Mouse (Mus musculus) limb, embryonic 14.5 days (tissue): ENCODE measurements at regions not wholly inside any gene's neighbourhood (a gene's known extent, or its start where the extent isn't known, plus 50 kb on each side); places are given as distances from the start of the nearest gene placed in this dataset.

Experiments
- ATAC-seq: fragments of 200-750 bp; cut with Nextera tagmentation; 2 replicates; pipeline ENCODE4 v1.8.0; 2017; ENCODE audit warnings: low read depth, moderate number of reproducible peaks, moderate TSS enrichment; ENCODE audit not compliant: low FRiP score
- DNase-seq: peaks from one replicate; pipeline ENCODE4 v3.0.0-alpha.2; 2015; ENCODE audit warnings: low spot score
- H3K27ac ChIP-seq: fragments of 300-500 bp; sonication (generic); replicated peaks from 2 replicates; pipeline ENCODE4 v1.5.1; 2014; ENCODE audit warnings: low read depth, mild to moderate bottlenecking, low read length, moderate library complexity, mixed read lengths
- H3K27me3 ChIP-seq: fragments of 300-500 bp; sonication (generic); 2 replicates; pipeline ENCODE4 v1.6.1; 2014; ENCODE audit warnings: low read length, mixed read lengths; ENCODE audit not compliant: control insufficient read depth, insufficient read depth
- H3K36me3 ChIP-seq: fragments of 300-500 bp; sonication (generic); 2 replicates; pipeline ENCODE4 v1.6.1; 2014; ENCODE audit warnings: mild to moderate bottlenecking, low read length, moderate library complexity, mixed read lengths; ENCODE audit not compliant: control insufficient read depth, insufficient read depth
- H3K4me1 ChIP-seq: fragments of 300-500 bp; sonication (generic); 2 replicates; pipeline ENCODE4 v1.6.1; 2014; ENCODE audit warnings: antibody characterized with exemption, low read length, mixed read lengths; ENCODE audit not compliant: control insufficient read depth, insufficient read depth
- H3K4me2 ChIP-seq: fragments of 300-500 bp; sonication (generic); replicated peaks from 2 replicates; pipeline ENCODE4 v1.6.1; 2014; ENCODE audit warnings: low read depth, mild to moderate bottlenecking, low read length, moderate library complexity; ENCODE audit not compliant: severe bottlenecking
- H3K4me3 ChIP-seq: fragments of 300-500 bp; sonication (generic); replicated peaks from 2 replicates; pipeline ENCODE4 v1.5.1; 2014; ENCODE audit warnings: low read length
- H3K9ac ChIP-seq: fragments of 300-500 bp; sonication (generic); 2 replicates; pipeline ENCODE4 v1.6.1; 2014; ENCODE audit warnings: mild to moderate bottlenecking, low read depth, low read length, moderate library complexity; ENCODE audit not compliant: severe bottlenecking
- H3K9me3 ChIP-seq: fragments of 300-500 bp; sonication (generic); 2 replicates; pipeline ENCODE4 v1.6.1; 2016; ENCODE audit warnings: low read length; ENCODE audit not compliant: control insufficient read depth
- POLR2A ChIP-seq: fragments of 200-500 bp; IDR thresholded peaks from 2 replicates; pipeline ENCODE4 v1.8.0; 2012; ENCODE audit warnings: inconsistent platforms, mild to moderate bottlenecking, moderate library complexity, borderline replicate concordance; ENCODE audit not compliant: insufficient read depth, insufficient read length; ENCODE audit errors: extremely low read depth
- WGBS: fragments of 180-500 bp; shearing (Covaris S2); extraction: QIAGEN DNeasy Blood & Tissue Kit; methylation state at CpG from one replicate; pipeline ENCODE4 v1.1.7; 2014; 5-methylcytosine and 5-hydroxymethylcytosine counted together

DNA sequence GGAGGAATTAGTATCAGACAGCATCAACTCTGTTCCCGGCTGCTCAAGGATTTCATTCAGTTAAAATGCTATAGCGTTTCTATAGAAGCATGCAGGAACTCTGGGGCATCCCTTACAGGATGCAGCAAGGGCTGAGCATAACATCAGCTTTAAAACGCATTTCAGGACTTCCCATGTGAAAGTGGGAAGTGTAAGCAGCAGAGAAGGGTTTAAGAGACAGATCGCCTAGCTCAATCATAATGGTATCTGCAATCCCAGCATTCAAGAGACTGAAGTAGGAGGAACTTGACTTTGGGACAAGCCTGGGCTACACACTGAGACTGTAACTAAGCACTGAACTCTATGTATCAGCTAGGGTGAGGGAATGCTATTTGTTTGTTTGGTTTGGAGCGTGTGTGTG lies 96.2 kb upstream of the Arhgap32 start:
- H3K27me3 ChIP-seq = no peaks in the 10 kb centered on the region
- no peaks in the 10 kb centered on the region for H3K36me3 ChIP-seq
- WGBS = 83% methylated on average over 5 of the region's 5 CpGs
- no peak overlapping the region for H3K4me3 ChIP-seq
- no peaks in the 10 kb centered on the region for H3K9me3 ChIP-seq
- peaks cover 16% of the 10 kb centered on the region for H3K4me1 ChIP-seq
- DNase-seq = no peak
- H3K9ac ChIP-seq = no peak overlapping the region
- TF ChIP-seq POLR2A = no peak
- H3K4me2 ChIP-seq = no peak overlapping the region
- ATAC-seq = no peak
- no peak overlapping the region for H3K27ac ChIP-seq

DNA sequence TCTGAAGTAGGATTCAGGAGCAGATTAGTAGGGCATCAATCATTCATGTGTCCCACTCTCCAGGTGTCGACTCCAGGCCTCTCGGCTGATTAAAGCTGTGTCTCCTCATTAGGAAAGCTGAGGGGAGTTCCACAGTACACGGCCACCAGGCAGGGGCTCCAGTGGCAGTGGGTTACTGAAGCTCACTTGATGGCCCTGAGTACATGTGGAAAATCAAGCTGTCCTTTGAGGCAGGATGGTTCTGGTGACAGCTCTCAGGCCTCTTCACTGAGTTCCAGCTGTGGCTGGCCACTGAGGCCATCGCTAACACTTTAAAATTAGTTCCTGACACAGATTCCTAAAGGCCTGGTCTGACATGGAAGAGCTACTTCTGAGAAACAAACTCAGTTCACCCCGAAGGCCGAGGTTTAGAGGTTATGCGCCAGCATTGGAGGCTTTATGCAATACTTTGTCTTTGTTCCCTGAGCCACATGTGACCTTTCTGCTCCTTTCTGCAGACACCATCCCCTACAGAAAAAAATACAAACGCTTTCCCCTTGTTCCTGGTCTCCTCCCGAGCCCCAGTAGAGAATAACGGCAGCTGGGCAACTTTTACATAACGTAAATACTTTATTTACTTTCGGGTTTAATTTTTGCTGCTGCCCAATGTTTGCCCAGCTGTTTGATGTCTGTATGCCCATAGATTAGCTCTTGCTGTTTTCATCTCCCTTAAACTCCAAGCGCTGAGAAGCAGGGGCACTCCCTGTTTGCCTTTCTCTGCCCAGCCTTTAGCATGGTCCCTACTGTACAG lies 94.8 kb upstream of the Arhgap32 start:
- no peak overlapping the region for H3K27ac ChIP-seq
- H3K4me2 ChIP-seq = no peak overlapping the region
- no peak overlapping the region for H3K4me3 ChIP-seq
- peaks cover 16% of the 10 kb centered on the region for H3K4me1 ChIP-seq
- no peak for TF ChIP-seq POLR2A
- no peaks in the 10 kb centered on the region for H3K36me3 ChIP-seq
- ATAC-seq (no peak), DNase-seq (no peak)
- WGBS = 20% methylated on average over 13 of the region's 13 CpGs
- H3K27me3 ChIP-seq = no peaks in the 10 kb centered on the region
- H3K9me3 ChIP-seq = no peaks in the 10 kb centered on the region
- H3K9ac ChIP-seq = no peak overlapping the region

DNA sequence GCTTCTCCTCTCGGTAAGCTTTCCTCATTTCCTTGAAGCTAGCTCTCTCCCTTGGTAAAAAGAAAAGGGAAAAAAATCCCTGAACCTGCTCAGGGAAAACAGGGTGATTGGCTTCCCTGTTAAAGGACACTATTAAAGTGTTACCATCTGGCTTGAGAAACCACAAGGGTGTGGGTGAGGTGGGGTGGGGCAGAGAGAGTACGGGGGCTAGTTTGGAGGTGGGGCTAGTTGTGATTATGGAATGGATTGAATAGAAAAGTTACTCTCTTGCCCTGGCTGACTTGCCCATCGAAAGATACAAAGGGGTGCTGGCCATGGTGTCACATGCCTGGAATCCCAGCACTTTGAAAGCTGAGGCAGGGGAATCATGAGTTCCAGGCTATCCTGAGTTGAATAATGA lies 94.2 kb upstream of the Arhgap32 start:
- H3K27ac ChIP-seq = no peak overlapping the region
- H3K4me2 ChIP-seq = no peak overlapping the region
- H3K36me3 ChIP-seq = no peaks in the 10 kb centered on the region
- no peak overlapping the region for H3K9ac ChIP-seq
- ATAC-seq (no peak), DNase-seq (no peak)
- TF ChIP-seq POLR2A = no peak
- H3K4me3 ChIP-seq = no peak overlapping the region
- H3K27me3 ChIP-seq = no peaks in the 10 kb centered on the region
- no peaks in the 10 kb centered on the region for H3K9me3 ChIP-seq
- peaks cover 16% of the 10 kb centered on the region for H3K4me1 ChIP-seq
- 19% methylated on average over 3 of the region's 3 CpGs for WGBS

DNA sequence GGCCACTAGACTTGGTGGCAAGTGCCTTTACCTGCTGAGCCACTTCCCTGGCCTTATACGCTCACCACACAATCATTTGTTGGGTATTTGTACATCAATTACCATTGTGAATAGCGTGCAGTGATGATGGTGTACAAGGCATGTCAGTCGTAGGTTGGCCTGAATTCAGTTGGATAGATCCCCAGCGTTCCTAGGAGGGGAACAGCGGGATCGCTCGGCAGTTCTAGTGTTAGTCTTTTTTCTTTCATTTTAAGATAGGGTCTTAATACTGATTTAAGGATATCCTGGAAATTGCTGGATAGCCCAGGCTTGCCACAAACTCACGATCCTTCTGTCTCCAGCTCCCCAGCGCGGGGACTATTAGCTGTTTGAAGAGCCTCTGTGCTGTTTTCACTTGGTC lies 92.9 kb upstream of the Arhgap32 start:
- no peak for ATAC-seq
- WGBS = 95% methylated on average over 10 of the region's 10 CpGs

DNA sequence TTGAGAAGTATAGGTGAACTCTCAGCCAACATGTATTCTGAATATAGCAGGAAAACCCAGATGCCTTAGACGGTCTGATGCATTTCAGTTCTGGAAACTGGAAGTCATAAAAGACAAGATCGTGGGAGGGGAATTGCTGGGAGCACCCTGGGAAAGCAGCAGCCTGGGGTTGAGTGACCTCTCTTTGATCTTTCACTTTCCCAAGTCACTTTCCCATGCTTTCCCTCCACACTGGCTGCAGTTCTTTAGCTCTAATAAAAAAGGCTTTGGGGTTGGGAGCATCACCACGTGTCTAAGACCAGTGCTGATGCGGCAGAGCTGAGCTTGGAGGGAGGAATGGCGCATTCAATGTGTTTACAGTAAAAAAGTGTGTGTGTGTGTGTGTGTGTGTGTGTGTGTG lies 91.2 kb upstream of the Arhgap32 start:
- no peaks in the 10 kb centered on the region for H3K9me3 ChIP-seq
- no peak overlapping the region for H3K4me2 ChIP-seq

More for the DNA sequence above, 92.9 kb upstream of the Arhgap32 start:
- no peak for TF ChIP-seq POLR2A
- Histone ChIP-seq H3K27me3 (no peaks in the 10 kb centered on the region), H3K36me3 (no peaks in the 10 kb centered on the region), H3K27ac (no peak overlapping the region), H3K9ac (no peak overlapping the region), H3K4me1 (peaks cover 14% of the 10 kb centered on the region), H3K4me2 (no peak overlapping the region), H3K9me3 (no peaks in the 10 kb centered on the region), H3K4me3 (no peak overlapping the region)
- DNase-seq = no peak

More for the DNA sequence above, 91.2 kb upstream of the Arhgap32 start:
- Histone ChIP-seq H3K4me3 (no peak overlapping the region), H3K27me3 (no peaks in the 10 kb centered on the region), H3K36me3 (no peaks in the 10 kb centered on the region), H3K9ac (no peak overlapping the region), H3K4me1 (peaks cover 12% of the 10 kb centered on the region), H3K27ac (no peak overlapping the region)
- DNase-seq = no peak
- no peak for ATAC-seq
- 14% methylated on average over 5 of the region's 5 CpGs for WGBS
- no peak for TF ChIP-seq POLR2A
